Mouse (Mus musculus) adipose tissue, adult 10 weeks (tissue): ENCODE results near the gene Shld2. TPM values are rescaled to one million over a fixed set of nuclear protein-coding genes. Genes with fewer than 3 reads are reported as not detected.

Experiments
- polyA plus RNA-seq: library from polyadenylated mRNA; stranded (reverse); fragments of 350-450 nt; fragmentation: Illumina TruSeq; extraction: RNeasy Lipid Tissue Mini Kit (QIAGEN cat#74804); gene quantifications from one replicate; pipeline ENCODE4 v1.2.3, GENCODE M21; 2014; ENCODE audit warnings: low read depth, low replicate concordance

Gene Shld2
- polyA plus RNA-seq: 8.5 TPM

DNA sequence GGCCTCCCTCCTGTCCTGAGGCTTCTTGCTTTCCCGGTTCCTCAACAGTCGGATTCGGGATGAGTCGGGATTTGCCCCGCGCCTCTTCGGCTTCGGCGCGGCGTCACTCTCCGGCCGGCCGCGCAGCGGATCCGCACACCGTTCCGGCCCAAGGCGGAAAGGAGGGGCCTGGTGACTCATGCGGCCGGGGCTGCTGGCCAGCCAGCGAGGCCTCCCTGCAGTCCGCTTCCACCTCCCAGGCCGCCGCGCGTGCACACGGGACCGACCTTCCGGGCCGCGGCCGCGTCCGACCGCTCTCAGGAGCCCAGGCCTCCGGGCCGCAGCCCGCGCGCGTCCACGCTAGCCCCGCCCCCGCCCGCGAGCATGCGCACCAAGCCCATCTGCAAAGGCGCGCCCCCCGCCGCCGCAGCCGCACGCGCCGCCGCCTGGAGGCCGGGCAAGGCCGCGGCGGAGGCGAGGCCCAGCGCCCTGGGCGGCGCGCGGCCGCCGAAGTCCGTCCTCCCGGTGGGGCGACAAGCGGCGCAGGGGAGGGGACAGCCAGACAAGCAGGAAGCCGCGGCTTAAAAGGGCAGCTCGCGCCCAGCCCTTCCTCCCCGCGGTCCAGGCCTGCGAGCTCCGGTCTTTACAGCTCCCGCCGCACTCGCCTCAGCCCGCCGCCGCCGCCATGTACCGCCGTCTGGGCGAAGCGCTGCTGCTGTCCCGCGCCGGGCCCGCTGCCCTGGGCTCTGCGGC lies at the start of gene Shld2, which contains the start of gene Glud1:
Gene Shld2, minus strand, starts transcription at position 260 of the 732 bp plus-strand sequence.
Gene Glud1, plus strand, starts transcription at position 494 of the 732 bp plus-strand sequence.

DNA sequence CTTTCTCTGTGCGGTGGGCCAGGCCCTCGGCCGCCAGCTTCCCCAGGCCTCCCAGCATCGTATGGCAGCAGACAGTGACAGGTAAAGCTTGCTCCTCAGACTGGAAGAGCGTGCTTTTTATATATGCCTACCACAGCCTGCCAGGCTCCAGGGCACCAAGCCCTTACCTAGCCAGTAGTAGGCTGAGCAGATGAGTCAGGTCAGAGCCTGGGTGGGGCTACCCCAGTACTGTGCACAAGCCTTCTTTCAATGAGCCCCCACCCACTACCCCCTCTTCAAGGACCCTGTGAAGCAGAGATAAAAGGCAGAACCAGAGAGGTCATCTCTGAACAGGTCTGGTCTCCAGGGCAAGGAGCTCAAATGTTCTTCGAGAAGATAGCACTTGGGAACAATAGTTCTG lies 45.0 kb upstream of the Shld2 start, which contains the start of gene Fam25c:
Gene Fam25c, minus strand, starts transcription at position 133 of the 400 bp plus-strand sequence.

DNA sequence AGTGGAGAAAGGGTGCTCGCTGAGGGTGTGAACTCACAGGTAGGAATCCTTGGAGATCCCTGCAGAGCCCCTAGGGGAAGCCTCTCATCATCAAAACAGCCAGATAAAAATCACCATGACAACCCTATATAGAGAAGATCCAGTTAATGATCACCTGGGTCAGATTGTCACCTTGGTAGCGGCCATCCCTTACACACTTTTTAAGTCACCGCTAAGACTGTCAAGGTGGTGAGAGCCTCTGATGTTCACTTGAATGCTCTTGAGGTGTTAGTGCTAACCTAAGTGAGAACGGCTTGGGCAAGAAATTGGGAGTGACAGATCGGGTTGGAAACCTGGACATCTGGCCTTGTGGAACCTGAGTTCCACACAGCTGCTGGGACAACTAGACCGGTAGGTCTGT lies 91.0 kb downstream of the Shld2 start, which contains the start of gene Syt15:
Gene Syt15, plus strand, starts transcription at position 301 of the 400 bp plus-strand sequence.

DNA sequence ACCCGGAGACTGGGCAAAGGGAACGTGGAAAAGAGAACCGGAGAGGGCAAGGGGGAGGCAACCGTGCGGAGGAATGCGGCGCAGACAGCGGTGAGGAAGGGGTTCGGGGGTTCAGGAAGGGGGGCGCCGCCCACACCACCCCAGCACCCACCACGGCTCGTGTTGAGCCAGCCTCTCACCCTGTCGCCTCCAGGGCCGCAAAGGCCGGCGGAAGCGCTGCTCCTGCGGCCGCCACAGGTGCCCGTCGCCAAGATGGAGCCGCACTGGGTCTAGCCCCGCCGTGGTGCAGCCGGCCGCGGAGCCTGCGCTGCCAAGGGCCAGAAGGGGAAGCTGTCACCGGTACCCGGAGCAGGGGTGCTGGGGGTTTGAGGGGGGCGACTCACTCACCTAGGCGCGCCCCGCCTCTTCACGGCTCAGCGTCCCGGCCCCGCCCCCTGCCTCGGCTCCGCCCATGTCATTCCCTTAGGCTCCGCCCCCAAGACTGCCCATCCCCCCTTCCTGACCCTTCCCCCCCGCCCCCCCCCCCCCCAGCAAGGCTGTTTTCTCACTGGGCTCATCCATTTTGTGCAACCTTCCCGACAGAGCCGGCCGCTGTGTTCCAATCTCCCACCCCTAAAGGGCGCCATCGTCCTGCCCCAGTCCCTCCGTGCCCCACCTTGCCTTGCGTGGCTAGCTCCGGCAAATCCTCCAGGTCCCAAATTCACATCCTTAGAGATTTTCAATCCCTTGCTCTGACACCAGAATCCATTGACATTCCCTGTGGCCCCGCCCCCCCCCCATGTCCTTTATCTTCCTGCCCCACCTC lies 108.9 kb downstream of the Shld2 start, which contains the start of gene Gprin2:
Gene Gprin2, minus strand, starts transcription at position 423 of the 805 bp plus-strand sequence.

Other genes starting within 250 kb of the Shld2 start
- 7.4 TPM for gene Anxa8, start 224.5 kb downstream of the Shld2 start, polyA plus RNA-seq
- 0.32 TPM for gene A630023A22Rik, start 207.7 kb downstream of the Shld2 start, polyA plus RNA-seq
- not detected for gene Npy4r, start 158.0 kb downstream of the Shld2 start, polyA plus RNA-seq
- 0.65 TPM for gene Gprin2, start 108.8 kb downstream of the Shld2 start, polyA plus RNA-seq
- 2.7 TPM for gene Syt15, start 90.9 kb downstream of the Shld2 start, polyA plus RNA-seq
- gene Glud1, start 234 bp upstream of the Shld2 start, polyA plus RNA-seq: 128 TPM
- gene Fam25c, start 44.9 kb upstream of the Shld2 start, polyA plus RNA-seq: not detected
- 744 TPM for gene Sncg, start 64.3 kb upstream of the Shld2 start, polyA plus RNA-seq
- gene Mmrn2, start 65.0 kb upstream of the Shld2 start, polyA plus RNA-seq: 17.7 TPM
- gene Bmpr1a, start 192.8 kb upstream of the Shld2 start, polyA plus RNA-seq: 35.4 TPM
- gene 9230112D13Rik, start 212.3 kb upstream of the Shld2 start, polyA plus RNA-seq: 0.45 TPM